14 mouse cellular contexts compared by ENCODE assay signal in the genomic region with DNA sequence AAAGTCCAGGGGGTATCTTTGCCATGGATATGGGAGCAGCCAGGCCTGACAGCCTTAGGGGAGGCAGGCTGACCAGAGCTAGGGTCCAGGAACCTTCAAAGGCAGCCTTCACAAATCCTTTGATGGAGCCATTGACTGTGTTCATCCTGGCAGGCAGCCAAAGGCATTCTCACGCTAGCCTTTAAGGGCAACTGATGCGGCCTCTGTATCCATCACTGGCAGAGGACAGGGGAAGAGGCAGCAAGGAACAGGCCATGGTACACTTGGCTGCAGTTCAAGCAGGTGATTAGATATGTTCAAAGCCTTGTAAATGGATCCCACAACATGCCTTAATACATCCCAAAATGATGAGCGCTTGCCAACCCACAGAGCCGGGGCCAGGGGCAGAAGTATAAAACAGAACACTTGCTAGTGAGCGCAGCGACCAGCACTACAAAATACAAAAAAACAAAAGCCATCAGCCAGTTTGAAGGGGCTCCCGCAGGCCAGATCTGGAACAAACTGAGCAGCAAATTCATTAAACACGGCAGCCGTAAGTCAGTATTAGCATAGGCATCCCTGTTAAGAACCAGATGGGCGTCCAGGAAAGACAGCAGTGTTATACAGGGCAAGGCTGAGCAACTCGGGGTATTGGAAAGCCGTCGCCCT. TPM values are rescaled to one million over a fixed set of nuclear protein-coding genes. Genes with fewer than 3 reads are reported as not detected.
DNase-seq lines count a peak whose midpoint lies in the region; ATAC-seq lines count a peak whose summit lies in the region.
"Had no signal": no experiment of that assay in that cellular context is flagged by ENCODE, and none has a peak within 500 bp of the region (broad histone marks: within the 10 kb centered on the region; RNA-seq: fewer than 3 reads in every experiment).

No protein-coding gene starts in this region.

- H3K27me3 ChIP-seq in forebrain, embryonic 16.5 days (replicated peaks; ENCODE audit: control insufficient read depth, insufficient read depth, low read length): no peaks in the 10 kb centered on the region
- no peaks in the 10 kb centered on the region for H3K27me3 ChIP-seq in midbrain, embryonic 15.5 days (replicated peaks)
- H3K27me3 ChIP-seq: limb, embryonic 12.5 days; lung, embryonic 15.5 days had no signal

- H3K9ac ChIP-seq in forebrain, embryonic 16.5 days (replicated peaks; ENCODE audit: low read depth, low read length): no peak overlapping the region
- H3K9ac ChIP-seq in midbrain, embryonic 15.5 days: no peak overlapping the region
- H3K9ac ChIP-seq: limb, embryonic 12.5 days; lung, embryonic 15.5 days had no signal

- DNase-seq in cerebellum, postnatal 10 days: peak; percentile 61 to 64
- no peak for DNase-seq in cerebellum, adult 18-20 months
- DNase-seq in adrenal gland, adult 18-20 months (ENCODE audit: low spot score in 2 of 2): peak; percentile 33 to 39
- DNase-seq in embryo, embryonic 9.5 days (ENCODE audit: extremely low spot score): no peak
- DNase-seq in heart, postnatal 14 days: no peak

- peak; percentile 69 for ATAC-seq in forebrain, embryonic 16.5 days
- peak; percentile 34 for ATAC-seq in midbrain, embryonic 15.5 days (replicated peaks)
- ATAC-seq in inflammation-experienced regulatory T-cells, adult 6 months: no peak

- H3K4me1 ChIP-seq in forebrain, embryonic 16.5 days (replicated peaks; ENCODE audit: control insufficient read depth, insufficient read depth, low read length): peaks cover 14% of the 10 kb centered on the region
- peaks cover 11% of the 10 kb centered on the region for H3K4me1 ChIP-seq in midbrain, embryonic 15.5 days
- H3K4me1 ChIP-seq: lung, embryonic 15.5 days had no signal

- H3K36me3 ChIP-seq in forebrain, embryonic 16.5 days (ENCODE audit: control insufficient read depth, insufficient read depth): no peaks in the 10 kb centered on the region
- H3K36me3 ChIP-seq in midbrain, embryonic 15.5 days (replicated peaks): no peaks in the 10 kb centered on the region
- H3K36me3 ChIP-seq: lung, embryonic 15.5 days had no signal

- no peak overlapping the region for H3K4me2 ChIP-seq in forebrain, embryonic 16.5 days (ENCODE audit: low read length)
- no peak overlapping the region for H3K4me2 ChIP-seq in midbrain, embryonic 15.5 days
- H3K4me2 ChIP-seq: limb, embryonic 12.5 days; lung, embryonic 15.5 days had no signal

- no peaks in the 10 kb centered on the region for H3K9me3 ChIP-seq in forebrain, embryonic 16.5 days (ENCODE audit: control insufficient read depth, low read length)
- H3K9me3 ChIP-seq in midbrain, embryonic 15.5 days: no peaks in the 10 kb centered on the region
- H3K9me3 ChIP-seq: G1E; limb, embryonic 12.5 days; lung, embryonic 15.5 days had no signal

- no peak overlapping the region for H3K4me3 ChIP-seq in forebrain, embryonic 16.5 days (replicated peaks; ENCODE audit: low read length)
- no peak overlapping the region for H3K4me3 ChIP-seq in midbrain, embryonic 15.5 days
- H3K4me3 ChIP-seq: erythroblast, embryonic 14.5 days; limb, embryonic 12.5 days; lung, embryonic 15.5 days had no signal

- 24% methylated on average over 13 of the region's 13 CpGs for WGBS in forebrain, embryonic 16.5 days
- 30% methylated on average over 13 of the region's 13 CpGs for WGBS in midbrain, embryonic 15.5 days

- 0 out of 2 replicates have a peak overlapping the region, but pooled peaks have one; percentile 20 for H3K27ac ChIP-seq in forebrain, embryonic 16.5 days (ENCODE audit: low read length)
- peak overlapping the region; percentile 43; the same call in 1 of the 2 replicates for H3K27ac ChIP-seq in midbrain, embryonic 15.5 days
- H3K27ac ChIP-seq: limb, embryonic 12.5 days; lung, embryonic 15.5 days had no signal

- intact Hi-C loops in heart, postnatal 14 days (cut with DNase I): no loop called here

RNA-seq across cellular contexts. Expression of a gene that starts 19.0 kb away (rescaled TPM):
- under 1 TPM; 0.17 to 0.26 TPM for total RNA-seq in adrenal gland, adult 18-20 months (2021)
- polyA plus RNA-seq in forebrain, embryonic 16.5 days (2015; fragmentation: Nextera tagmentation; extraction: Ambion mirVana): 0.34 and 1.1 TPM in 2 replicates
- polyA plus RNA-seq in midbrain, embryonic 15.5 days (2015; fragmentation: Nextera tagmentation; extraction: Ambion mirVana): 2.3 and 2.4 TPM in 2 replicates
- polyA plus RNA-seq in inflammation-experienced regulatory T-cells, adult 6 months (2017; shearing (Covaris generic)): not detected
- not detected for total RNA-seq in heart, postnatal 14 days (2021)
- total RNA-seq: granulocyte monocyte progenitor cell, adult 5-6 weeks had no signal
- polyA plus RNA-seq: erythroblast, embryonic 14.5 days; G1E; large intestine, adult 2 months had no signal

Comparison
In these comparisons a context has a peak if more than half of its experiments do, and no peak if none do; other contexts are left out.
1. DNase-seq: peak in cerebellum, postnatal 10 days (2 of 2) and adrenal gland, adult 18-20 months (2 of 2); none in cerebellum, adult 18-20 months (0 of 2), embryo, embryonic 9.5 days (single experiment) and heart, postnatal 14 days (0 of 2).